Mouse (Mus musculus) layer of hippocampus, postnatal 10 days (tissue): ENCODE measurements at regions not wholly inside any gene's neighbourhood (a gene's known extent, or its start where the extent isn't known, plus 50 kb on each side); places are given as distances from the start of the nearest gene placed in this dataset.

Source experiments
- DNase-seq, 2 experiments: peaks; one replicate each; pipeline ENCODE4 v3.0.0; 2021; ENCODE audit warnings: low spot score in 2 of 2

GRCm38 (mm10) chr6:98626435-98626834 is 283.9 kb upstream of the Gm765 start:
- DNase-seq: no peak

DNA sequence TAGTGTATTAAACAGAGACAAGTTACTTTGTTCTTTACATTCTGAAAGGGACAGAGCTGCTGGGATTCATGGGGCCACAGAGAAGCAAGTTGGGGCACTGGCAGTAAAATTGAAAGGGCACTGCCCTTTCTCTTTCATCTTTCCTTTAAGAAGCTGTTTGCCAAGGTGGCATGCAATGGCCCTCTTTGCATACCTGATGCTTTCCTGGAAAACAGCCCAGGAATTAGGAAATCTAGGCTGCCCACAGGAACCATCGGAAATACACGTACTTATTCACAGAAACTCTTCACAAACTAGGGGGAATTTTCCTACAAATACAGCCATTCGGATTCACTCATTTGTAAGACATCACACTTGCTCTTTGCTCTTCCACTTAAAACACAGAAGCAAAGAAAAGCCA is 278.3 kb upstream of the Gm765 start:
- DNase-seq: no peak

DNA sequence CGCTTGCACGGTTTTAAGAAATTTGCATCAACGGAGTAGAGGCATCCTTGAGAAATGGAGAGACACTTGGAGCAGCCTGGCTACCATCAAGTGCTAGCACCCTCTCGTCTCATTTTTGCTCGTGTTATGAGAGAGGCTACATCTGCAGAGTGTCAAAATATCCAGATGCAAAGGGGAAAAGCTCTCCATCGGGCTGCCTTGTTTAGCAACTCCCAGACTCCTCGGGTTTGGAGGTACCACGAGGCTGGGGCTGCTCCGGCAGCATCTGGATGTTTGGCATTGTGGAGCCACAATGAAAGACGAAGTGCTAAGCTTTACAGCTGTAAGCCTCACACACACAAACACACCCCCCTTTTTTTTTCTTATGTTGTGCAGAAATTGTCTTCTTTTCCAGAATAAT is 270.5 kb upstream of the Gm765 start:
- no peak for DNase-seq

DNA sequence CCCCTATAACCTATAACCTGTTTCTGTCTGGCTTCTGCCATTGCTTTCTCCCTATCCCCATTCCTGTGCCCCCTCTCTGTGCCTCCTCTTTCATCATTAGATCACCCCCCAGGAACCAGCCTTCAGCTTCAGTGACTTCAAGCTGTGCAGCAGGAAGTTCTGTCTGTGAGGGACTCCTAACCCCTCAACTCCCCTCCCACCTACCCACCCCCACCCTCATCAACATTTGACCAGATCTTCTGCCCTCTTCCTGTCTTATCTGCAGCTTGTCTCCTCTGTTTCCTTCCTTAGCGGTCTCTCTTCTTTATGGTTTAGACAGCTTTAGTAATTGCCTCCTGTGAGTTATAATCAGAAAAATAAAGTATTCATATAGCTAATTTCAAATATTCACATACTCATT is 266.6 kb upstream of the Gm765 start:
- no peak for DNase-seq

DNA sequence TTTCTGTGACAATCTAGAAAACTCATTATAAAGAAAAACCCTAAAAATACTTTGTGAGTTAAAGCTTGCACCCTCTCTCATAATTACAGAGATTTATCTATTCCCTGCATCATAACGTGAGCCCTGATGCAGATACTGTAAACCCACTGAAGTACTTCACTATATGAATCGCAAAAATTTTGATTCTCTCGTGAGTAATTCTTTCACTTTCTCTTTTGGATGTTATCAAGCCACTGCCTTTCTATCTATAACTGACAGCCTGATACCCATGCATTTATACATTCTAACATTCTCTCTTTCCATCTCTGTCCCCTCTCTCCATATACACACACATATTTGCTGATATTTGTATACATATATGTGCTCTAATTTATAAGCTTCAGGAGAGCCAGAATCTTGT is 264.1 kb upstream of the Gm765 start:
- DNase-seq: no peak

GRCm38 (mm10) chr6:98597612-98598011 is 255.1 kb upstream of the Gm765 start:
- no peak for DNase-seq

GRCm38 (mm10) chr6:98590989-98591388 is 248.4 kb upstream of the Gm765 start:
- DNase-seq: no peak

GRCm38 (mm10) chr6:98588979-98589378 is 246.4 kb upstream of the Gm765 start:
- DNase-seq: no peak

- no peak for DNase-seq
Observed at GRCm38 (mm10) chr6:98584541-98584940, 242.0 kb upstream of the Gm765 start.

DNA sequence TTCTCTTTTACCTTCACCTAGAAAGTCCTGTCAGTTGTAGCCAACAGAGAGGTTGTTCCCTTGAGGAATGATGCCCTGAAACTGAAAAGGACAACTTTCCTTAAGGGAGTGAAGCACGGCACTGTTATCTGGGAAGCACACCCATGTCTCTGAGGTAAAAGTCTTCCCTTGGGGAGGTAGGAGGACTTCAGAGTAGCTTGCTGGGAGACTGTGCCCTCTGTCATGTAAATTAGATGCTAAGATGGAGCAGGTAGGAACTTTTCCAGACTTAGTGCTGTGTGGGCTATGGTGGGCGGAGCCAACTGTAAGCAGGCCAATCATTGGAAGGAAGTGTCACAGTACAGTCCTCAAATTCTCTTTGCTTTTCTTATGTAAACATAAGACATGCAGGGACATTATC is 240.3 kb upstream of the Gm765 start:
- DNase-seq: no peak

DNA sequence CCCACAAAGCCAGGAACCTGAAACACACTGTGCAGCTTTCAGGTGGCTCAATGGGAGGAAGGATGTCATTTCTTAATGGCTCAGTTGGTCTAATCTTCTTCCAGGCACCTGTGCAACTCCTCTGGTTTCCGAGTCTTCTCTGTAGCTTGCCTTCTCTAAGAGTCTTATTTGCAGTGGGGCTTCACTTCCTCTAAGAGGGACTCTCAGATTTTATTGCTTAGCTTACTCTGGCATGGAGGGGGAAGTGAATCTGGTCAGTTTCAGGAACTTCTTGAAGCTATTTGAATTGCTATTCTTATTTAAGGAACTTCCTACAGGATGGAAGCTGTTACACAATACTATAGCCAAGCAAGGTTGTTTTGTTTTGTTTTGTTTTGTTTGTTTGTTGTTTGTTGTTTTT is 232.7 kb upstream of the Gm765 start:
- DNase-seq: no peak

- DNase-seq: no peak
Observed at GRCm38 (mm10) chr6:98555702-98556101, 213.1 kb upstream of the Gm765 start.

- DNase-seq: no peak
Observed at GRCm38 (mm10) chr6:98553922-98554321, 211.4 kb upstream of the Gm765 start.

DNA sequence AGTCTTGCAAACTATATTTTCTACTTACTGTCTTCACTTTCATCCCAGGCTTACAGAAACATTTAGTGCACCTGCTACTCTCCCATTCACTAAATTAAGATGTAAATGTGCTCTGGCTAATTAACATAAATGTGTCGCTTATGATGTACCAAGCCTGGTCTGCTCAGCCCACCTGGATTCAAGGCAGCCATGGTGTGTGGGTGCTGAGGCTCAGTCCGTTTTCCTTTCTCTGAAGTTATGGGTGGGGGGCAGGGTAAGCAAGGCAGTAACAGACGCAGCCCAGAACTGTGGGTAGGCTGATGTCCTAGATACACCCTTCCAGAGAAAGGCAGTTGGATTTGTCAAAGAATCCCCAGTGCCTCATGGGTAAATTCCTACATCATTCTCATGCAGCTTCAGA is 209.2 kb upstream of the Gm765 start:
- no peak for DNase-seq

DNA sequence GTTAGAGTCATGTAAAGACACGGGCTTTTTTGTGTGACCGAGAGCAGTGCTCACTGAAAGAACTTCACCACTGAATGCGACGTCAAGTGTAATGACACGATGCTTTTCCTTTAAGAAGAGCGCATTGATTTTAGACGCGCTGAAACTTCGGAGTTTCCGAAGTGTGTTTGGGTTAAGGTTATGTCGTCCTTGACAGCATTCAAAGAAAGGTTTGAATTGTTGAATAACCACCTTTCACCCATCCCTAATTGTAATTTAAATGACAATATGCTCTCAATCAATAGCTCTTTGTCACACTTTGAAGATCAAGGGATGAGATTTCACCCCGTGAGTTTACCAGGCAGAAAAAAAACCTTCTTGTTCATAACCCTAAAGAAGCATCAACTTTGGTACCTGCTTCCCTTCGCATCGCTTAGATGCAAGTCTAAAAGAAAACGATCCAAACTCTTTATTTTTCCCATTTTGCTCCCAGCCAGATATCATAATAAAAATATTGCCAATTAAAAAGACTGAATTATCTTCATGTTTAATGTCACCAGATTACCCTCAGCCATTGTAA is 184.4 kb upstream of the Gm765 start:
- no peak for DNase-seq

DNA sequence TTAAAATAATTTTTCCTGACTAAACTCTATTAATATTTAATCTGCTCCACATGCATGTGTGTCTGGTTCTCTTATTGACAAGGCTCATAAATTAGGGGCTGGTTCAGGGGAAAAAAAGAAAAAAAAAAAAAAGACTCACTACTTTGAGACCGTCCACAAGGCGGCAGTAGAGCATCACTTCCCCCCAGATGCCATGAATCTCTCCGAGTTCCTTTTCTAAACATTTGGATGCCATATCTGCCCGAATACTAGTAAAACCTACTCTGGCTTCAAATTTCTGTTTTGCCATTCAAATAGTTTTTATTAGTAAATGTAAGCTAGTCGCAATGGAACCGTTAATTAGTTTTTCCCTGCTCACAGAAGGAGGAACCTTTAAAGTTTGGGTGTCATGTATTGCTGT is 182.7 kb upstream of the Gm765 start:
- DNase-seq: peak; percentile 75 to 80

DNA sequence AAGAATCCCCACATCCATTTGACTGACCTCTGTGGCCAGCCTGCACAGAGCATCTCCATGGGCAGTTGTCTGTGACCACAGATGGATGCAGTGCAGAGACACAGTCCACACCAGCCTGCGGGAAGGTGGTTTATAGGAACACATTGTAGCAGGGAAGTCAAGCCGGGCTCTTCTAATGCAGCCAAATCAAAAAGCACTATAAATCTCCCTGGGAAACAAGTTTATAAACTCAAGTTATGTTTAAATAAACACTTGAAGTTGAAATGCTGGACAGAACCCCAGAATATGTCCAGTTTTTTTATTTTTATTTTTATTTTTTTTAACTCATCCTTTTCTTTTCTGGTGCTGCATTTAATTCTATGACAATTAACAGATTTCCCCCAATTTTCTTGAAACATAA is 182.1 kb upstream of the Gm765 start:
- no peak for DNase-seq

GRCm38 (mm10) chr6:98521526-98521925 is 179.0 kb upstream of the Gm765 start:
- DNase-seq: no peak

DNA sequence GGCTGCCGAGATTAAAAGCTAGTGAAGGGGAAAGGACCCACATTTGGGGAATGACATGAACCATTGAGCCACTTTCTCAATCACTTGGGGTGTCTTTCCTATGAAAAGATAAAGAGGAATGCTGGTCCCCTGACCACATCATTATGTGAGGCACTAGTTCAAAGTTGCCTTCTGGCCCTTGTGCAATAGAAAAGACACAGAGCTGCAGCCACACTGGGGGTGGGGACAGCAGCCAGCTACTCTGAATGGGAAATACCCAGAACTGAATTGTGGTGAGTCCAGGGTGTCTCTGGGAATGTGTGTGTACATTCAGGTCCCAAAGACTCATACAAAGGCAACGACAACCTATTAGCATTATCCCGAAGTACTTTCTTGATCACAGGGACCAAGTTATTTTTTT is 172.3 kb upstream of the Gm765 start:
- no peak for DNase-seq

DNA sequence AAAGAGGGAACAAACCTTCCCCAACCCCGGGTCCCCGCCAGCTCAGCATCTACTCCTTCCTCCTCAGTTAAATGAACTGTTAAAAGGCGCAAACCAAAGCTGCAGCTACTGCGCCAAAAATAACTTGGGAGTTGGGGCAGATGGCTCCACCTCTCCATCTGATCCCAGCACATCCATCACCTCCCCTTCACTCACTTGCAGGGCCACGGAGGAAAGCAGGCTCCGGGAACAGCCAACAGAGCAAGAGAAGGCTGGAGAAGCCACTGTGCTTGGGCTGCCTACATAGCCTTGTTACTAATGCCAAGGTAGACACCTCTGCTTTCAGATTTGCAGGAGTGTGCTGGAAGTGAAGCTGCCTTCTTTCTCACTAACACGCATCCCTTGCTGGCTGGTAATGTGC is 171.8 kb upstream of the Gm765 start:
- no peak for DNase-seq

- DNase-seq: no peak
Observed at GRCm38 (mm10) chr6:98513217-98513616, 170.7 kb upstream of the Gm765 start.

- no peak for DNase-seq
Observed at GRCm38 (mm10) chr6:98502726-98503125, 160.2 kb upstream of the Gm765 start.

GRCm38 (mm10) chr6:98499721-98500120 is 157.2 kb upstream of the Gm765 start:
- DNase-seq: no peak

- no peak for DNase-seq
Observed at GRCm38 (mm10) chr6:98486626-98487025, 144.1 kb upstream of the Gm765 start.
